Mouse (Mus musculus) G1E (cell line): ENCODE measurements around the gene Hhatl.

Source experiments
- CTCF ChIP-seq: IDR thresholded peaks from 2 replicates; pipeline ENCODE4 v1.5.1; 2012; ENCODE audit warnings: low read depth, low read length, inconsistent platforms, mixed read lengths
- GATA1 ChIP-seq: IDR thresholded peaks from 2 replicates; pipeline ENCODE4 v1.6.1; 2012; ENCODE audit warnings: borderline replicate concordance, low read length, inconsistent platforms, mixed read lengths
- TAL1 ChIP-seq: conservative IDR thresholded peaks from 2 replicates; pipeline ENCODE4 v1.6.1; 2012; ENCODE audit warnings: low read depth, low read length, inconsistent platforms, mixed read lengths

GRCm38 (mm10) chr9:121822585-121822991, 30.3 kb upstream of the Hhatl start:
- TF ChIP-seq CTCF (no peak), GATA1 (no peak), TAL1 (no peak)
